Mouse (Mus musculus) brain, adult 2 months (tissue): Measurements from ENCODE around the gene Espl1.

Source experiments
- DNase-seq: peaks from one replicate; pipeline ENCODE4 v3.0.0; 2011; ENCODE audit warnings: low read depth, low spot score

Espl1 gene

DNA sequence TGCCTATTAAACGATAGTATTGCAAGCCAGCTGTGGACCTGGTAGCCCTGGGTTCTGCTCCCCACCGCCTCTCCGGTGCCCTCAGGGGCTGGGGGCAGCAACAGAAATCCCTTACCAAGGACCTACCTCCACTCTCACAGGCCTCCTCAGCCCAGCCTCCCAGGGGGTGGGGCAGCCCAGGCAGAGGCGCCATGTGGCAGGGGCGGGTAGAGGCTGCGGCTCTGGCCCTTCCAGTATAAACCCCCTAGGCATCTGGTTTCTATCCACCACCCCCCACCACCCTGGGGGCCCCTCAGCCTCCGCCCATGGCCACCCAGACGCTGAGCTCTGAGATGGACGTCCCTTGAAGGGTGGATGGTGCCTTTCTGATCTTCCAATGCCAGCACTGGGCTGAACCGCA is 74.7 kb downstream of the Espl1 start:
- DNase-seq, result no peak
